Mouse (Mus musculus) heart, embryonic 15.5 days (tissue): Measurements from ENCODE around the gene Gm12184. TPM values are rescaled to one million over a fixed set of nuclear protein-coding genes. Genes with fewer than 3 reads are reported as not detected.

ENCODE experiments used
- ATAC-seq: fragments of 200-750 bp; cut with Nextera tagmentation; replicated peaks from 2 replicates; pipeline ENCODE4 v1.8.0; 2017; ENCODE audit warnings: low read depth, moderate TSS enrichment; ENCODE audit not compliant: insufficient number of reproducible peaks, insufficient read depth, low FRiP score
- H3K27ac ChIP-seq: fragments of 300-500 bp; sonication (generic); 2 replicates; pipeline ENCODE4 v1.5.1; 2015; ENCODE audit warnings: mild to moderate bottlenecking, inconsistent platforms
- H3K27me3 ChIP-seq: fragments of 300-500 bp; sonication (generic); 2 replicates; pipeline ENCODE4 v1.6.1; 2015; ENCODE audit warnings: inconsistent platforms
- H3K36me3 ChIP-seq: fragments of 300-500 bp; sonication (generic); 2 replicates; pipeline ENCODE4 v1.6.1; 2015; ENCODE audit warnings: mild to moderate bottlenecking, inconsistent platforms
- H3K4me1 ChIP-seq: fragments of 300-500 bp; sonication (generic); replicated peaks from 2 replicates; pipeline ENCODE4 v1.6.1; 2015; ENCODE audit warnings: inconsistent platforms
- H3K4me2 ChIP-seq: fragments of 300-500 bp; sonication (generic); 2 replicates; pipeline ENCODE4 v1.6.1; 2015; ENCODE audit warnings: inconsistent platforms, mild to moderate bottlenecking, moderate library complexity
- H3K4me3 ChIP-seq: fragments of 300-500 bp; sonication (generic); 2 replicates; pipeline ENCODE4 v1.5.1; 2015; ENCODE audit warnings: mild to moderate bottlenecking, inconsistent platforms
- H3K9ac ChIP-seq: fragments of 300-500 bp; sonication (generic); 2 replicates; pipeline ENCODE4 v1.6.1; 2015; ENCODE audit warnings: mild to moderate bottlenecking, inconsistent platforms
- H3K9me3 ChIP-seq: fragments of 300-500 bp; sonication (generic); replicated peaks from 2 replicates; pipeline ENCODE4 v1.6.1; 2016; ENCODE audit warnings: inconsistent platforms
- WGBS: fragments of 180-500 bp; shearing (Covaris S2); methylation state at CpG from one replicate; pipeline ENCODE4 v1.1.7; 2015; ENCODE audit warnings: mixed read lengths; 5-methylcytosine and 5-hydroxymethylcytosine counted together
- polyA plus RNA-seq: library from polyadenylated mRNA; unstranded; fragments of >200 nt; fragmentation: Nextera tagmentation; extraction: Ambion mirVana; gene quantifications from 2 replicates; pipeline ENCODE4 v1.2.1, GENCODE M21; 2015

The Gm12184 gene
- polyA plus RNA-seq, 1 experiment from 2014 or later = 3.2 TPM

DNA sequence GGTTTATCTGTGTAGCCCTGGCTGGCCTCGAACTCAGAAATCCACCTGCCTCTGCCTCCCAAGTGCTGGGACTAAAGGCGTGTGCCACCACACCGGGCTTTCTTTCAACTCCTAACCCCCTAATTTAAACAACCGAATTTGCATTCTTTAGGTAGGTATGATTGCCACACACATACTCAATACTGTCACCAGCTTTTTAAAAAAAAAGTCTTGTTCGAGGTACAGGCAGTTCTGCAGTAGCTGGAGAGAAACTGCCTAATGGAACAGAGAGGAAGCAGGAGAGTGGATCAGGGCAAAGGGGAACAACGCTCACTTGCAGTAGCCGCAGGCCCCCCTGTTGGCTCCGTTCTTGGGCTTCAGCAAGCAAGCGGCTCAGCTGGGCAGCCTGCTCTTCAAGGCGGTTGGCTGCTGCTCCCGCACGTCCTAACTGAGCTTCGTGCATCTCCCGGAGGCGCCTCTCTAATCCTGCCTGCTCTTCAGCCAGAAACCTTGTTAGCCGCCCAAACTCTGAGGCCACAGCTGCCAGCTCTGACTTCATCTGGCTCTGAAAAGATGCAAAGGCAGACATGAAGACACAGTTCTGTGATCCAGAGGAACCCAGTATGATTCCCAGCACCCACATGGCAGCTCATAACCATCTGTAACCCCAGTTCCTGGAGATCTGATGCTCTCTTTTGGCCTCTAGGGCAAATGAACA is 17.6 kb downstream of the Gm12184 start:
- Histone ChIP-seq H3K9ac (no peak overlapping the region), H3K27ac (no peak overlapping the region), H3K27me3 (no peaks in the 10 kb centered on the region), H3K4me1 (no peaks in the 10 kb centered on the region), H3K9me3 (no peaks in the 10 kb centered on the region), H3K4me2 (no peak overlapping the region), H3K4me3 (no peak overlapping the region), H3K36me3 (peaks cover 87% of the 10 kb centered on the region)
- WGBS = 66% methylated on average over 16 of the region's 16 CpGs
- ATAC-seq = no peak

DNA sequence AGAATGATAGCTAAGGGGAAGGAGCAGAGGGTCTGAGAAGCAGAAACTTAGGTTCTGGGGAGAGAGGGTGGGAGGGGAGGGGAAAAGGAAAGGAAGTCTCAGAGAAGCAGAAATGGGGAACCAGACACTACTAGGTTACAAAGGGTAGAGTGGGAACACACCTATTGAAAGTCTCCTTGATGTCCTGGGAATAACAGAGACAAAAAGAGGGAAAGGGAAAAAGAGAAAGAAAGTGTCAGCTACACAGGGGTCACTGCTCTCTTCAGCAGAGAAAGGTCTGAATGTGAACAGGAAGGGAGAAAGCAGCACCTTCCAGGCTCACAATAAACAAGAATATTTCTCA is 18.2 kb downstream of the Gm12184 start:
- H3K4me1 ChIP-seq = no peaks in the 10 kb centered on the region
- no peak overlapping the region for H3K9ac ChIP-seq
- no peaks in the 10 kb centered on the region for H3K9me3 ChIP-seq
- peaks cover 93% of the 10 kb centered on the region for H3K36me3 ChIP-seq
- no peak overlapping the region for H3K4me3 ChIP-seq
- H3K4me2 ChIP-seq = no peak overlapping the region
- ATAC-seq = no peak
- H3K27me3 ChIP-seq = no peaks in the 10 kb centered on the region
- H3K27ac ChIP-seq = no peak overlapping the region

DNA sequence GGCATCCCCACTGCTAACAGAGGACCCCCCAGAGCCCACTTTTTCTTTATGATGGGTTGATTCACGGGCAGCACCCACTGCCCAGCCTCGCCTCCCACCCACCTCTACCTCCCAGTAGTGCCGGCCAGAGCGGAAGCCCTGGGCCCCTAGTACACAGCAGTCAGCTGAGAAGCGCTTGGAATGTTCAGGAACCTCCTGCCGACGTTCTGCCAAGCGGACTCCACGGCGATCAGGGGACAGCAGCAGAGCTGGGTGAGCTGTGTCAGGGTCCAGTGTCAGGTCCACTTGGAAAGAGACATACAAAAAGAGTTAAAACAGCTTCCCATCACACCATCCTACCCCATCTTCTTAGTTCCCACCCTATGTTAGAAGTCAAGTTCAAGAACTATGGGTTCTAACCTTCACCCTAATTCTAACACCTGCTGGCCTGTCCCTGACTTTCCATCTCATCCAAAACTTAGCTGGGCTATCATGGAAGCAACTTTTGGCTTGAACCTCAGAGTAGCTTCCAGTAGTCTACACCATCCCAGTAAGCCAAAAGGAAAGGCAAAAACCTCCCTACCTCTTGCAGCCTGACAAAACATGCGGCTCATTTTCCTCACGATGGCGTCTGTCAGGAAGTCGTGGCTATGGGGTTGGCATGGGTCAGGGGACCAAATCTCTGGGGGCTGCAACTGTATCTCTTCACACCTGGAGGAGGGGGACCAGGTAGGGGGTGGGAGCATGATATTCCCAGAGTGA is 18.7 kb downstream of the Gm12184 start:
- H3K27ac ChIP-seq = no peak overlapping the region
- WGBS = 56% methylated on average over 14 of the region's 14 CpGs

GRCm38 (mm10) chr11:48806856-48807562 is 19.4 kb downstream of the Gm12184 start:
- H3K9ac ChIP-seq = no peak overlapping the region
- 0 out of 2 replicates have a peak, but pooled peaks have one; percentile 2 for ATAC-seq

More for the DNA sequence above, 18.7 kb downstream of the Gm12184 start:
- H3K9ac ChIP-seq = no peak overlapping the region
- no peaks in the 10 kb centered on the region for H3K9me3 ChIP-seq
- no peak overlapping the region for H3K4me3 ChIP-seq
- 0 out of 2 replicates have a peak, but pooled peaks cover 4% of the 10 kb centered on the region for H3K4me1 ChIP-seq
- H3K36me3 ChIP-seq = peaks cover 95% of the 10 kb centered on the region
- 0 out of 2 replicates have a peak, but pooled peaks have one; percentile 9 for ATAC-seq
- H3K4me2 ChIP-seq = no peak overlapping the region
- H3K27me3 ChIP-seq = no peaks in the 10 kb centered on the region

GRCm38 (mm10) chr11:48804922-48805321 is 21.5 kb downstream of the Gm12184 start:
- H3K9me3 ChIP-seq = no peaks in the 10 kb centered on the region
- H3K4me2 ChIP-seq = no peak overlapping the region
- WGBS = 87% methylated on average over 2 of the region's 2 CpGs
- no peak overlapping the region for H3K9ac ChIP-seq
- H3K36me3 ChIP-seq = peaks cover 78% of the 10 kb centered on the region
- ATAC-seq = no peak
- H3K27ac ChIP-seq = no peak overlapping the region
- peaks cover 18% of the 10 kb centered on the region for H3K4me1 ChIP-seq
- no peak overlapping the region for H3K4me3 ChIP-seq
- H3K27me3 ChIP-seq = no peaks in the 10 kb centered on the region

More at GRCm38 (mm10) chr11:48806856-48807562, 19.4 kb downstream of the Gm12184 start:
- no peak overlapping the region for H3K27ac ChIP-seq
- no peak overlapping the region for H3K4me2 ChIP-seq
- H3K4me3 ChIP-seq = no peak overlapping the region
- H3K4me1 ChIP-seq = peaks cover 9% of the 10 kb centered on the region
- 59% methylated on average over 21 of the region's 21 CpGs for WGBS
- no peaks in the 10 kb centered on the region for H3K27me3 ChIP-seq
- H3K9me3 ChIP-seq = no peaks in the 10 kb centered on the region
- H3K36me3 ChIP-seq = peaks cover 95% of the 10 kb centered on the region

DNA sequence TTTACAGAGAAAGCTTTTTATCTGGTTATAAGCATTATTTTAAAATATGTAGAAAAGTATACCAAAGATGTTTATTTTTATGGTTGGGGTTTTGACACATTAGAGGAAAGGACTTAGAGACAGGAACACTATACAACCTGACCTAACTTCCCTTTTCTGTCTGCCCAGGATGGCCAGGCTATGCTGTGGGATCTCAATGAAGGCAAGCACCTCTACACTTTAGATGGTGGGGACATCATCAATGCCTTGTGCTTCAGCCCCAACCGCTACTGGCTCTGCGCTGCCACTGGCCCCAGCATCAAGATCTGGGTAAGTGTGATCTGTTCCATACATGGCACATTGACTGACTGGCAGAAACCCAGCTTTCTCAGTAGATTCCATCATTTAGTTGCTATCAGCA is 22.5 kb downstream of the Gm12184 start:
- H3K9me3 ChIP-seq = no peaks in the 10 kb centered on the region
- H3K27me3 ChIP-seq = no peaks in the 10 kb centered on the region
- H3K4me1 ChIP-seq = peaks cover 19% of the 10 kb centered on the region
- H3K4me2 ChIP-seq = no peak overlapping the region
- no peak for ATAC-seq
- H3K9ac ChIP-seq = no peak overlapping the region
- 94% methylated on average over 2 of the region's 2 CpGs for WGBS
- peaks cover 72% of the 10 kb centered on the region for H3K36me3 ChIP-seq
- H3K4me3 ChIP-seq = no peak overlapping the region
- no peak overlapping the region for H3K27ac ChIP-seq

DNA sequence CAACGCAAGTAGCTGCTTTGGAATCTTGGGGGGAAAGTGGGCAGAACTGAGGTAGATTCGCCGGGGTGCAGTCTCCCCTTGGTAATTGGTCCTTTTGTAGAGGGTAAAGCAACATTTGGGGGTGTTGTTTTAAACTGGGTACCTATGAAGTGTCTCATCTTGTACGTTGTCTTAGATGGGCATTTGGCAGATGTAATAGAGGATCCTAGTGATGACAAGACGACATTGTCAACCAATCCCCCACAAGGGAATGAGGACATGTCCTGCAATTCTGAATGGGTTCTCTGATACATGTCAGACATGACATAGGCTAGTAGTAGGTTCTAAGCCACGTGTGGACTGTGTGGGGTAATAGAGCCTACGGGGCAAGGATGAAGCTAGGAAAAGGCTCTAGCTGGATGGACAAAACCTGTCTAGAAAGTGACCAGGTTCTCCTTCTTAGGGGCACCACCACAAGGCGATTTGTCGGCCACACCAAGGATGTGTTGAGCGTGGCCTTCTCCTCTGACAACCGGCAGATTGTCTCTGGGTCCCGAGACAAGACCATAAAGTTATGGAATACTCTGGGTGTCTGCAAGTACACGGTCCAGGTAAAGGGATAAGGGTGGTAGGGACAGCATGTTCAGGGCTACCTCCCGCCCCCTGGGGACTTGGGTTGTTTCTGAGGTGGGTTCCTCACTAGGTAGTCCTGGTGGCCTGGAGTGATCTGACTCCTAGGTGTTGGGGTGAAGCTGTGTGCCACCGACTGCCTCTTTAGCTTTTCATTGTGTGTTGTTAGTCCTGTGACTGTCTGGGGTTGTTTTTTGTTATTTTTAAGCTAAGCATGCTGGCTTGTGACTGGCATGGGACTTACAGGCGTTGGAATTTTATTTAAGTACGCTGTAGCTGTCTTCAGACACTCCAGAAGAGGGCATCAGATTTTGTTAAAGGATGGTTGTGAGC is 24.4 kb downstream of the Gm12184 start:
- H3K27me3 ChIP-seq = no peaks in the 10 kb centered on the region

DNA sequence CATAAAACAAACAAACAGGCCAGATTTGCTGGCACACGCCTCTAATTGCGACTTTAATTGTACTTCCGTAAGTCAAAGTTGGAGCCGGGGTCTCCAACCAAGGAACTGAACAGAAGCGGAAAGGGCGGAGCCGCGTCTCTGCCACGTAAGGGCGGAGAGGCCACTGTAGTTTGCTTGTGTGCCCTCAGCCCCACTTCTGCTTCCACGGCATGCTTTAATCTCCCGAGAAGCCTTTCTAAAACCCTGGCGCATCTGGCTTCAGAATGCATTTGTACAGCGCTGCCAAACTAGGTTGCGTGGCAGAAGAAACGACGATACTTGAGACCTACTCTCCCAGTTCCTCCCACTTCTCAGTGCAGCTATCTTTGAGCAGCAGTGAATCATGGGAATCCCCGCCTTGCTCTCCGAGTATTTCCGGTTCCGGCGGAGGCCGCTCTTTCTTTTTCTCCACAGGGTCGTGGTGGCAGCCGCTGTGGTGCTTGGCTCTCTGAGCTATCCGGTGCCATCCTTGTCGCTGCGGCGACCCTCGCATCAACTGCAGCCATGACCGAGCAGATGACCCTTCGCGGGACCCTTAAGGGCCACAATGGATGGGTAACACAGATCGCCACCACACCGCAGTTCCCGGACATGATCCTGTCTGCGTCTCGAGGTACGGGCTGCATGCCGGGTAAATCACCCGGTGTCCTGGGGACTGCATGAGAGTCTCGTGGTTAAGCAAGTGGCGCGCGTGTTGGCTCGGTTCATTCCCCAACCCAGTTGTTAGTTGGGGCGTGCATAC is 26.3 kb downstream of the Gm12184 start, which contains the start of gene Rack1:
Rack1 (plus strand) TSS at position 412 of the 781 bp plus-strand sequence.
- peak within 1 kb of the TSS; percentile 80 for H3K4me2 ChIP-seq
- H3K9ac ChIP-seq = peak within 1 kb of the TSS; percentile 78
- H3K36me3 ChIP-seq = peaks cover 34% of the 10 kb centered on the region
- H3K9me3 ChIP-seq = no peaks in the 10 kb centered on the region
- WGBS = under 1% methylated on average over 47 of the region's 47 CpGs
- peak within 1 kb of the TSS; percentile 99 for H3K27ac ChIP-seq
- peaks cover 37% of the 10 kb centered on the region for H3K4me1 ChIP-seq
- H3K4me3 ChIP-seq = peak within 1 kb of the TSS; percentile 77
- ATAC-seq = peak; percentile 83
- no peaks in the 10 kb centered on the region for H3K27me3 ChIP-seq

More for the DNA sequence above, 24.4 kb downstream of the Gm12184 start:
- 59% methylated on average over 17 of the region's 17 CpGs for WGBS
- no peaks in the 10 kb centered on the region for H3K9me3 ChIP-seq
- H3K36me3 ChIP-seq = peaks cover 54% of the 10 kb centered on the region
- H3K4me1 ChIP-seq = peaks cover 37% of the 10 kb centered on the region
- no peak overlapping the region for H3K27ac ChIP-seq
- peak overlapping the region; percentile 80 for H3K4me2 ChIP-seq
- H3K4me3 ChIP-seq = peak overlapping the region; percentile 77
- peak overlapping the region; percentile 78 for H3K9ac ChIP-seq
- no peak for ATAC-seq

DNA sequence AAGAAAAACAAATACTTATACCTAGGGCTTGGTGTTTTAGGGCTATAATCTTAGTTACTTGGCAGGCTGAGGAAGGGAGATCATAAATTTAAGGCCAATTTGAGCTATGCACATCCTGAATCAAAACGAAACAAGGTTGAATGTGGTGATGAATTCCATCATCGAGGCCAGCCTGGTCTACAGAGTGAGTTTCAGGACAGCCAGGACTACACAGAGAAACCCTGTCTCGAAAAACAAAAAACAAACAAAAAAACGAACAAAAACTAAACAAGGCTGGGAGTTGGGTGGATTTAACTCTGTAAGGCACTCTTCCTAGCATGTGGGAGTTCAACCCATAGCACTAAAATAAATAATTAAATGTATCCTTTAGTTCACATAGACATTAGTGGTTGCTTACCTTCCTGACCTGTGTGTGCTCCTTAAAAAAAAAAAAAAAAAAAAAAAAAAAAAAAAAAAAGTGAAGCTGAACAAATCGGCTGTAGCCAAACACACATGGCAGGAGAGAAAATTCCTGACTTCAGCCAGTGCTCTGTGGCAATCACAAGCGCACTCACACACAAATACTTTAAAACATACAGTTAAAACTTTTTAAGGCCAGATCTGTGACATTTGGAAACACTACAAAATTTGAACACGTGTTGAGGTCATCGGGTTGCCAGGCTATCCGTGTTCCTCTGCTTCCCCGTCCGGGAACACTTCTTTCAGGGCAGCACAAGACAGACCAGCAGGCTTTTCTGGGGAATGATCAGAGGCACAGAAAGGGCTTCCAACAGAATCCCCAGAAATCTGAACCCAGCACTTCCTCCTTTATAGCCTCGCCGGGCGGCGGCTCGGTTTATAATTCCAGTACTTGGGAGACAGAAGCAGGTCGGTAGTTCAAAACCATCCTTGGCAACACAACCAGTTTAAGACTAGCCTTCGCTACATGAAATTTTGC is 27.2 kb downstream of the Gm12184 start:
- peak overlapping the region; percentile 78 for H3K9ac ChIP-seq
- peaks cover 37% of the 10 kb centered on the region for H3K4me1 ChIP-seq
- no peaks in the 10 kb centered on the region for H3K9me3 ChIP-seq
- 8% methylated on average over 18 of the region's 18 CpGs for WGBS
- no peak for ATAC-seq
- H3K4me3 ChIP-seq = peak overlapping the region; percentile 77
- peaks cover 25% of the 10 kb centered on the region for H3K36me3 ChIP-seq
- H3K27me3 ChIP-seq = no peaks in the 10 kb centered on the region
- H3K27ac ChIP-seq = peak overlapping the region; percentile 99
- H3K4me2 ChIP-seq = peak overlapping the region; percentile 80
